Mouse (Mus musculus): ENCODE measurements around the gene Arpc1a. TPM values are rescaled to one million over a fixed set of nuclear protein-coding genes. Genes with fewer than 3 reads are reported as not detected.

The Arpc1a gene
- polyA plus RNA-seq, 1 experiment from 2014 or later: 159 TPM

Other genes starting within 250 kb of the Arpc1a start
- 14.7 and 17.5 TPM in 2 replicates for gene Smurf1, start 118.0 kb upstream of the Arpc1a start, polyA plus RNA-seq (2016; fragmentation: Nextera tagmentation; extraction: Ambion mirVana)
- 0.13 TPM in 1 of 2 replicates, not detected in the other for gene Gm4871, start 51.1 kb upstream of the Arpc1a start, polyA plus RNA-seq (2016; fragmentation: Nextera tagmentation; extraction: Ambion mirVana)
- gene 1700018F24Rik, start 40.8 kb upstream of the Arpc1a start, polyA plus RNA-seq (2016; fragmentation: Nextera tagmentation; extraction: Ambion mirVana): not detected in 2 replicates
- not detected in 2 replicates for gene Kpna7, start 200 bp downstream of the Arpc1a start, polyA plus RNA-seq (2016; fragmentation: Nextera tagmentation; extraction: Ambion mirVana)
- 107 and 126 TPM in 2 replicates for gene Arpc1b, start 30.4 kb downstream of the Arpc1a start, polyA plus RNA-seq (2016; fragmentation: Nextera tagmentation; extraction: Ambion mirVana)
- gene Pdap1, start 56.4 kb downstream of the Arpc1a start, polyA plus RNA-seq (2016; fragmentation: Nextera tagmentation; extraction: Ambion mirVana): 130 and 135 TPM in 2 replicates
- 244 and 266 TPM in 2 replicates for gene Bud31, start 56.5 kb downstream of the Arpc1a start, polyA plus RNA-seq (2016; fragmentation: Nextera tagmentation; extraction: Ambion mirVana)
- gene Ptcd1, start 83.3 kb downstream of the Arpc1a start, polyA plus RNA-seq (2016; fragmentation: Nextera tagmentation; extraction: Ambion mirVana): 19.6 and 21.9 TPM in 2 replicates
- 70.5 and 92.9 TPM in 2 replicates for gene Cpsf4, start 83.4 kb downstream of the Arpc1a start, polyA plus RNA-seq (2016; fragmentation: Nextera tagmentation; extraction: Ambion mirVana)
- gene Atp5j2, start 108.2 kb downstream of the Arpc1a start, polyA plus RNA-seq (2016; fragmentation: Nextera tagmentation; extraction: Ambion mirVana): 542 and 582 TPM in 2 replicates
- gene Zkscan14, start 118.0 kb downstream of the Arpc1a start, polyA plus RNA-seq (2016; fragmentation: Nextera tagmentation; extraction: Ambion mirVana): 7.8 and 9.2 TPM in 2 replicates
- 15.2 and 17.2 TPM in 2 replicates for gene Zkscan5, start 120.7 kb downstream of the Arpc1a start, polyA plus RNA-seq (2016; fragmentation: Nextera tagmentation; extraction: Ambion mirVana)
- gene Zfp655, start 147.9 kb downstream of the Arpc1a start, polyA plus RNA-seq (2016; fragmentation: Nextera tagmentation; extraction: Ambion mirVana): 32.0 and 32.7 TPM in 2 replicates
- gene Zscan25, start 196.7 kb downstream of the Arpc1a start, polyA plus RNA-seq (2016; fragmentation: Nextera tagmentation; extraction: Ambion mirVana): 0.25 and 0.95 TPM in 2 replicates

All from hindbrain, embryonic 10.5 days (tissue).